9 mouse cellular contexts compared by ENCODE assay signal in genomic region chr11:82844771-82845414, GRCm38 (mm10). TPM values are rescaled to one million over a fixed set of nuclear protein-coding genes. Genes with fewer than 3 reads are reported as not detected.
A peak's percentile ranks its signal among the peaks of the same experiment; 100 is the strongest.
DNase-seq lines count a peak whose midpoint lies in the region; ATAC-seq and TF ChIP-seq lines count a peak whose summit lies in the region.
"Had no signal": no experiment of that assay in that cellular context is flagged by ENCODE, and none has a peak within 500 bp of the region (broad histone marks: within the 10 kb centered on the region; RNA-seq: fewer than 3 reads in every experiment).

No protein-coding gene starts in this region.

- peaks cover 11 to 14% of the 10 kb centered on the region in 2 experiments for H3K4me1 ChIP-seq in heart, embryonic 14.5 days (ENCODE audit: control insufficient read depth in 2 of 2, insufficient read depth in 2 of 2, low read length in 2 of 2)
- H3K4me1 ChIP-seq in ES-Bruce4 (ENCODE audit: control insufficient read depth, insufficient read depth, low read length) = peaks cover 8% of the 10 kb centered on the region
- H3K4me1 ChIP-seq in embryonic facial prominence, embryonic 10.5 days = peaks cover 32% of the 10 kb centered on the region
- peaks cover 60 to 70% of the 10 kb centered on the region in 2 experiments for H3K4me1 ChIP-seq in liver, embryonic 14.5 days (replicated peaks; ENCODE audit: control insufficient read depth in 2 of 2, insufficient read depth in 2 of 2, low read length in 1 of 2)
- peaks cover 3% of the 10 kb centered on the region; the same call in 1 of the 2 replicates for H3K4me1 ChIP-seq in lung, adult 2 months (ENCODE audit: control insufficient read depth, insufficient read depth, low read length)

- ATAC-seq in heart, embryonic 14.5 days (ENCODE audit: insufficient number of reproducible peaks, insufficient read depth, low FRiP score, low read depth) = no peak
- ATAC-seq in liver, embryonic 14.5 days (ENCODE audit: insufficient read depth) = no peak

- H3K9me3 ChIP-seq in heart, embryonic 14.5 days (ENCODE audit: control insufficient read depth, low read length) = no peaks in the 10 kb centered on the region
- no peaks in the 10 kb centered on the region for H3K9me3 ChIP-seq in ES-Bruce4 (replicated peaks; ENCODE audit: control insufficient read depth, insufficient read depth, low read length, poor library complexity, severe bottlenecking)
- H3K9me3 ChIP-seq in embryonic facial prominence, embryonic 10.5 days = no peaks in the 10 kb centered on the region
- H3K9me3 ChIP-seq in liver, embryonic 14.5 days (ENCODE audit: control insufficient read depth, low read length) = no peaks in the 10 kb centered on the region

- H3K9ac ChIP-seq in heart, embryonic 14.5 days (ENCODE audit: low read length) = peak overlapping the region; percentile 68
- H3K9ac ChIP-seq in ES-Bruce4 (ENCODE audit: low read depth, poor library complexity, severe bottlenecking) = 0 out of 2 replicates have a peak overlapping the region, but pooled peaks have one; percentile 2
- peak overlapping the region; percentile 96 for H3K9ac ChIP-seq in liver, embryonic 14.5 days (replicated peaks)

- no peaks in the 10 kb centered on the region for H3K36me3 ChIP-seq in heart, embryonic 14.5 days (ENCODE audit: control insufficient read depth, insufficient read depth, low read length)
- no peaks in the 10 kb centered on the region for H3K36me3 ChIP-seq in ES-Bruce4 (ENCODE audit: control insufficient read depth, insufficient read depth, low read length, poor library complexity, severe bottlenecking)
- no peaks in the 10 kb centered on the region for H3K36me3 ChIP-seq in embryonic facial prominence, embryonic 10.5 days (replicated peaks)
- 0 out of 2 replicates have a peak, but pooled peaks cover 4% of the 10 kb centered on the region for H3K36me3 ChIP-seq in liver, embryonic 14.5 days (replicated peaks; ENCODE audit: control insufficient read depth, insufficient read depth, low read depth)

- no peak for TF ChIP-seq POLR2A in ES-Bruce4 (IDR thresholded peaks at IDR 0.05; ENCODE audit: insufficient read depth, low read length)
- no peak for TF ChIP-seq POLR2A in lung, adult 2 months (IDR thresholded peaks at IDR 0.05; ENCODE audit: borderline replicate concordance, extremely low read depth, low read depth, low read length)

- no peak overlapping the region for H3K27ac ChIP-seq in heart, embryonic 14.5 days (replicated peaks in 1 of 2; ENCODE audit: control insufficient read depth in 1 of 2, insufficient read depth in 1 of 2, low read depth in 2 of 2, low read length in 2 of 2)
- H3K27ac ChIP-seq in ES-Bruce4 (ENCODE audit: insufficient read depth, low read length) = peak overlapping the region; percentile 7; the same call in 1 of the 2 replicates
- peak overlapping the region; percentile 62; the same call in 1 of the 2 replicates for H3K27ac ChIP-seq in embryonic facial prominence, embryonic 10.5 days (replicated peaks)
- H3K27ac ChIP-seq in liver, embryonic 14.5 days = peak overlapping the region; percentile 99

- peak overlapping the region; percentile 69 for H3K4me2 ChIP-seq in heart, embryonic 14.5 days (ENCODE audit: low read length)
- H3K4me2 ChIP-seq in liver, embryonic 14.5 days (ENCODE audit: low read depth) = peak overlapping the region; percentile 100

- no peaks in the 10 kb centered on the region for H3K27me3 ChIP-seq in heart, embryonic 14.5 days (ENCODE audit: control insufficient read depth, insufficient read depth, low read length)
- H3K27me3 ChIP-seq in ES-Bruce4 (ENCODE audit: control insufficient read depth, insufficient read depth, low read length, poor library complexity, severe bottlenecking) = no peaks in the 10 kb centered on the region
- H3K27me3 ChIP-seq in embryonic facial prominence, embryonic 10.5 days (replicated peaks; ENCODE audit: low read depth, poor library complexity, severe bottlenecking) = peaks cover 9% of the 10 kb centered on the region
- no peaks in the 10 kb centered on the region for H3K27me3 ChIP-seq in liver, embryonic 14.5 days (ENCODE audit: control insufficient read depth, insufficient read depth, low read length)
- H3K27me3 ChIP-seq: Patski had no signal

- H3K4me3 ChIP-seq in heart, embryonic 14.5 days (ENCODE audit: control insufficient read depth in 1 of 2, insufficient read depth in 1 of 2, low read depth in 1 of 2, low read length in 2 of 2) = peak overlapping the region in 1 of 2 experiments; percentile 31; a peak in 1 of 4 replicates
- H3K4me3 ChIP-seq in ES-Bruce4 (ENCODE audit: low read depth, low read length) = peak overlapping the region; percentile 25
- peak overlapping the region; percentile 28; the same call in 1 of the 2 replicates for H3K4me3 ChIP-seq in embryonic facial prominence, embryonic 10.5 days
- peak overlapping the region; percentile 67 to 86 for H3K4me3 ChIP-seq in liver, embryonic 14.5 days (ENCODE audit: insufficient read depth in 1 of 2, low read depth in 2 of 2, low read length in 2 of 2)
- no peak overlapping the region for H3K4me3 ChIP-seq in lung, adult 2 months (replicated peaks; ENCODE audit: extremely low read depth, low read depth, low read length)

- no peak for TF ChIP-seq EP300 in ES-Bruce4 (IDR thresholded peaks at IDR 0.05; ENCODE audit: insufficient read depth, low read depth, low read length)
- TF ChIP-seq EP300 in liver, embryonic 14.5 days (IDR thresholded peaks at IDR 0.05; ENCODE audit: low read depth) = no peak

- DNase-seq in heart, adult 18-20 months = no peak
- DNase-seq in embryonic facial prominence, embryonic 10.5 days (ENCODE audit: low spot score) = no peak
- no peak for DNase-seq in liver, embryonic 14.5 days (ENCODE audit: low read depth in 3 of 3, low spot score in 3 of 3)
- DNase-seq in embryo, embryonic 10.5 days (ENCODE audit: low spot score) = no peak
- no peak for DNase-seq in testis, postnatal 14 days (ENCODE audit: low spot score)
- no peak for DNase-seq in lung, adult 2 months

- WGBS in heart, embryonic 14.5 days = 60% methylated on average over 11 of the region's 11 CpGs
- WGBS in embryonic facial prominence, embryonic 10.5 days = 65% methylated on average over 11 of the region's 11 CpGs
- 38% methylated on average over 11 of the region's 11 CpGs for WGBS in liver, embryonic 14.5 days (ENCODE audit: insufficient replicate concordance)
- WGBS in lung, adult 2 months = 77% methylated on average over 11 of the region's 11 CpGs

- no peak for TF ChIP-seq CTCF in ES-Bruce4 (IDR thresholded peaks at IDR 0.05; ENCODE audit: low read depth, low read length)
- no peak for TF ChIP-seq CTCF in liver, embryonic 14.5 days (IDR thresholded peaks at IDR 0.05; ENCODE audit: low read depth)
- TF ChIP-seq CTCF in lung, adult 2 months (IDR thresholded peaks at IDR 0.05; ENCODE audit: insufficient read depth, low read length) = no peak

RNA-seq across cellular contexts. Expression of gene Rffl, which starts 26.1 kb away (rescaled TPM):
- polyA plus RNA-seq in heart, embryonic 14.5 days (2014; fragmentation: Nextera tagmentation; extraction: Ambion mirVana) = 3.7 and 3.8 TPM in 2 replicates
- total RNA-seq in heart, adult 18-20 months (2021) = 1 to 10 TPM; 3.5 to 3.6 TPM
- polyA plus RNA-seq in ES-Bruce4 (2011; ENCODE audit: insufficient read depth, insufficient read length, low read depth, missing spikeins) = 27.4 and 29.9 TPM in 2 replicates
- 11.3 and 11.5 TPM in 2 replicates for polyA plus RNA-seq in embryonic facial prominence, embryonic 10.5 days (2016; fragmentation: Nextera tagmentation; extraction: Ambion mirVana)
- 12.6 and 12.9 TPM in 2 replicates for polyA plus RNA-seq in liver, embryonic 14.5 days (2012; rRNA removed)
- polyA plus RNA-seq in liver, embryonic 14.5 days (2014; fragmentation: Nextera tagmentation; extraction: Ambion mirVana) = 19.0 and 20.6 TPM in 2 replicates
- polyA plus RNA-seq in lung, adult 2 months (2012; rRNA removed) = 9.5 and 10.4 TPM in 2 replicates

RNA-seq across cellular contexts. Expression of gene Rad51d, which starts 45.5 kb away (rescaled TPM):
- polyA plus RNA-seq in heart, embryonic 14.5 days (2014; fragmentation: Nextera tagmentation; extraction: Ambion mirVana) = 15.0 and 15.8 TPM in 2 replicates
- total RNA-seq in heart, adult 18-20 months (2021) = 10 to 100 TPM; 10.5 to 12.0 TPM
- 23.9 and 25.8 TPM in 2 replicates for polyA plus RNA-seq in ES-Bruce4 (2011; ENCODE audit: insufficient read depth, insufficient read length, low read depth, missing spikeins)
- 13.7 and 14.7 TPM in 2 replicates for polyA plus RNA-seq in embryonic facial prominence, embryonic 10.5 days (2016; fragmentation: Nextera tagmentation; extraction: Ambion mirVana)
- 2.8 and 3.5 TPM in 2 replicates for polyA plus RNA-seq in liver, embryonic 14.5 days (2012; rRNA removed)
- 5.8 and 6.8 TPM in 2 replicates for polyA plus RNA-seq in liver, embryonic 14.5 days (2014; fragmentation: Nextera tagmentation; extraction: Ambion mirVana)
- polyA plus RNA-seq in lung, adult 2 months (2012; rRNA removed) = 9.3 and 11.7 TPM in 2 replicates

RNA-seq across cellular contexts. Expression of gene Fndc8, which starts 47.0 kb away (rescaled TPM):
- 0.09 and 0.35 TPM in 2 replicates for polyA plus RNA-seq in heart, embryonic 14.5 days (2014; fragmentation: Nextera tagmentation; extraction: Ambion mirVana)
- not detected for total RNA-seq in heart, adult 18-20 months (2021)
- polyA plus RNA-seq in ES-Bruce4 (2011; ENCODE audit: insufficient read depth, insufficient read length, low read depth, missing spikeins) = not detected in 2 replicates
- polyA plus RNA-seq in embryonic facial prominence, embryonic 10.5 days (2016; fragmentation: Nextera tagmentation; extraction: Ambion mirVana) = 0.26 and 0.35 TPM in 2 replicates
- 0.07 and 0.09 TPM in 2 replicates for polyA plus RNA-seq in liver, embryonic 14.5 days (2012; rRNA removed)
- 0.04 and 0.18 TPM in 2 replicates for polyA plus RNA-seq in liver, embryonic 14.5 days (2014; fragmentation: Nextera tagmentation; extraction: Ambion mirVana)
- polyA plus RNA-seq in lung, adult 2 months (2012; rRNA removed) = 0.08 and 0.11 TPM in 2 replicates

Comparison
In these comparisons a context has a peak if more than half of its experiments do, and no peak if none do; other contexts are left out.
1. H3K27ac ChIP-seq: peak in ES-Bruce4 (single experiment), embryonic facial prominence, embryonic 10.5 days (single experiment) and liver, embryonic 14.5 days (single experiment); none in heart, embryonic 14.5 days (0 of 2).
2. H3K9ac ChIP-seq: peak in every context shown above with its lines; median percentile 96 in liver, embryonic 14.5 days; 68 in heart, embryonic 14.5 days; 2 in ES-Bruce4.